Mouse (Mus musculus) CH12F3 (cell line): ENCODE data around the gene Ntrk2.
"Not testable (repeated sequence)": the region's sequence is repeated elsewhere in the genome, so short reads cannot be mapped to it uniquely, and the experiment has no call there.

Source experiments
- in situ Hi-C: fragments of 300-500 bp; cut with MboI; formaldehyde crosslinking; loops from 2 replicates; pipeline ENCODE4 v1.14.3; 2020; ENCODE audit warnings: low sequenced_read_pairs

The Ntrk2 gene

GRCm38 (mm10) chr13:59100086-59100485 is 293.7 kb downstream of the Ntrk2 start:
- in situ Hi-C loops = no loop called here

DNA sequence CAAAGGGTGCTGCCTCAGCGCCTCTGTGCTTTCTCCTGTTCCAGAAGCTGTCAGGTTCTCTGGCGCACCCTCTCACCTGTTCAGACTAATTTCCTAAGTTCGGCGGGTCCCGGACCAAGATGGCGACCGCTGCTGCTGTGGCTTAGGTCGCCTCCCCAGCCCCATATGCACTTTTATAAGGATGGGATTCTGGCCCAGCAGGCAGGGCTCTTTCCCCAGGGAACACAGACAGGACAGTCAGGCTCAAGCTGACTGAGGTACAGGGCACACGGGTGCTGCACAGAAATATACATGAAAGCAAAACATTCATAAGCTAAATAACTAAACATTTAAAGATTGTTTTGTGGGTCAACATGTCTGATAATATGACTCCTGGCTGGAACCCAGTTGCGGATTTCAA is 301.4 kb downstream of the Ntrk2 start:
- in situ Hi-C loops = not testable (repeated sequence)

DNA sequence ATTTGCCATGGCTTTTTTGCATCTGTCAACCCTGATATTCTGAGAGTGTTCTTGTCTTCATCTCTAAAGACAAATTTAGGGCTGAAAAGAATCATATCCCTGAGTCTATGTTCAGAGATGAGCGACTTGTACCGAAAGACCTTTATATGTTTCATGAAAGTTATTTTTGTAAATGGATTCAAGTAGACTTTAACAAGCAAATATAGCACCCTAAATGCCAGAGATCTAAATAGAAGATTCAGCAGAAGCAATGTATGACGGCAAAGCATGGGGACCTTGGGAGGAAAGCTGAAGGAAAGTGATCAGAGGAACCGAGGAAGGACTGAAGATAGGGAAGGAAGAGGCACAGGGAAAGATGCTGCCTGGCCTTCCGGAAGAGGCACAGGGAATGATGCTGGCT is 303.7 kb downstream of the Ntrk2 start:
- in situ Hi-C loops = no loop called here

DNA sequence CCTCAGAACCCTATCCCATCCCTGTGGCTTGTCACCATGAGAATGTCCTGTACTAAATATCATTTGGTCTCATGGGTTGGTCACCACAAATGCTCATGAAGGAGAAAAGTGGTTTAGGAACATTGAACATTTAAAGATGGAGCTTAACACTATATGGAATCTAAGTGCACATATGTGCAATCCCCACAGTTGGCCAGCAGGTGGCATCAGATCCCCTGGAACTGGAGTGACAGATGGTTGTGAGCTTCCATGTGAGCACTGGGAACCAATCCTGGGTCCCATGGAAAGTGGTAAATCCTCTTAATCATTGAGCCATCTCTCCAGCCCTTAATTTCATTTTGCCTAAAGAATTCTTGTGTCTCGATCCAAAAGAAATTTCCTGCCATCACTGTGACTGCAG is 308.3 kb downstream of the Ntrk2 start:
- in situ Hi-C loops = no loop called here

DNA sequence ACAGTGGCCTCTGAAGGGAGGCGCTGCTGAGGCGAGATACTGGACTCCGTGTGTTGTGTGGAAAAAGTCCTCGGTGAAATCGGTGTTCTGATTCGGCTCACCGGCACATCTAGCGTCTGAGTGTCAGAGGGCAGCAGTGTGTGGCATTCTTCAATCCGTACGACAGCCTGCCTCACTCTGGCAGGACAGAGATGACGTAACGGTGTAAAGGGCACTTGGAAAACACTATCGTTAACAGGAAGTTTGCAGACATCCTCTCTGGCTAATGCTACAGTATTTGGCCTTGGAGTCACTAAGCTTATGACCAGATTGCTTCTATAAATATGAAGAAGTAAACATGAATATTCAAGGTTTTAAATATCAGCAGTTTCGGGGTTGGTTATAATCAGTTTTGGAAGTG is 309.2 kb downstream of the Ntrk2 start:
- in situ Hi-C loops = no loop called here

- in situ Hi-C loops = no loop called here
Measured at GRCm38 (mm10) chr13:59117233-59117632, 310.9 kb downstream of the Ntrk2 start.

DNA sequence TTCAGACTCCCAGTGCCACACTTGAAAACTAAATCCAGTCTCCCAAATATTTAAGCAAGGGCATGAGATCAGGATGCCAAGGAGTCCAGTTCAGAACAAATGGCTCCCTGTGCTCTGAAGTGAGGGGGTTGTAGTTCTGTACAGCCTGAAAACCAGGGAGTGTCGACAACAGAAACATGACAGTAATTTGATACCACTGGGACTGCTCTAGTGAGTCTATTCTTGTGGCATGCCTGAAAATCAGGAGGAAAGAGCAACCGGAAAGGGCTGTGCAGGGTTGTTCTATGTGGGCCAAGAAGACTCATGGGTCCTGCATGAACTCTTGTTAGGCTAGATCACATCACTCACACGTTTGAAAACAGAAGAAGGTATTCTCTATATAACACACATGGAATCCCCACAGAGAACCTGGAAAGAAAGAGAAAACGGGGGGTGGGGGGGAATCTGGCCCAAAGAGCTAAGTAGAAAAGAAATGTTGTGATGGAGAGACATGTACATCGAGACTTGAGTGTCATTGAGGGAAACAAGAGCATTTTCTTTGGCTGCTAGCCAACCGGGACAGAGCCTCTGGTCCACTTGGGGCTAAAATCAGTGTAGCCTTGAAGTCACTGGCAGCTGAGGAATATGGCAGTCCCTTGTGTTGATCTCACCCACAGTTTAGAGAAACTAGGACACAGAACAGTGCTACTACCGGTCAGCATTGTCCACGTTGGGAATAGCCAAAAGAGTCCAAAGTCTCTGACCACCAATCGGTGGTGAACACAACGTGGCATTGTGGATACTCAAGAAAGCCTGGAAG is 313.4 kb downstream of the Ntrk2 start:
- in situ Hi-C loops = no loop called here

DNA sequence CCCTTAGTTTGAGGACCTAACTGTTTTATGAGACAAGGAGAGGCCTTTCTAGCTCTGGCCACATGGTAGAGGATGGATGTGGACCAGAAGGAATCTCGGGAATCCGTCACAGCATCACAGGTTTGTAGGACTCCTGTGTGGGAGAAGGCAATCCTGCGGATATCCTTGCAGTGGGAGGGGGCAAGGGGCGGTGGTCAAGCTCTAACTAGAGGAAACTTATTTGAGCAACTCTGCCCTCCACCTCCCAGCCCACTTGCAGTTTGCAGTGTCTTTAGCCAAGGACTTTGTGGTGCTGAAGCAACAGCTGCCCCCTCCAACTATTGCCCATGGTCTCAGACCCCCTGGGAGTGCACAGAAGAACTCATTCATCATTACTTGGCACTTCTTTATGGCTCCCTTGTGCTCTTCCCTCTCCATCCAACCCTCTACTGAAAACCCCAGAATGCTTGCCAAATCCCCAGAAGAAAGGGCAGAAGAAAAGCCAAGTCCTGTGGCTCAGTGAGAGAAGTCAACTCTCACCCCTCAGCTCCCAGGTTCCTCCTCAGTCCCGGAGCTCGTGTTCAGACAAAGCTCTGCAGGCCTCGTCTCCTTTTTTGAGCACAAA is 336.9 kb downstream of the Ntrk2 start:
- in situ Hi-C loops = no loop called here

GRCm38 (mm10) chr13:59144321-59144856 is 338.0 kb downstream of the Ntrk2 start:
- in situ Hi-C loops = no loop called here

- in situ Hi-C loops = no loop called here
Measured at GRCm38 (mm10) chr13:59145677-59146555, 339.5 kb downstream of the Ntrk2 start.

DNA sequence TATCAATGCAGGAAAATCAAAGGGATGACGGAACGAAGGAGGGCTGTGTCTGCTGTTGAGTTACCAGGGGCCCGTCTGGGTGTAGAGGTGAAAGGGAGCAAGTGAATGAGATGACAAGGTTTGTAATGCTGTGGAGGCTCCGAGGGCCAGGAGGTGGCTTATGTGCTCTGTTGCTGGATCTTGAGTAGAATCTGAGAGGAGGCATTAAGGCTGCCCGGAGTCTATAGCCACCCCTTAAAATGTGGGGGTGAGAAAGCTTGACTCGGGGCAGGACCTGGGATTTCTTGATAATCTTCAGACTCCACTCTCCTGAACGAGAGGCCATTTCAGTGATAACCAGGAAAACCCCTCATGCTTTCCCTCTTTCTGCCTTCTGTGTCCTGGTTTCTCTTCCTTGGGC is 340.2 kb downstream of the Ntrk2 start:
- in situ Hi-C loops = no loop called here

DNA sequence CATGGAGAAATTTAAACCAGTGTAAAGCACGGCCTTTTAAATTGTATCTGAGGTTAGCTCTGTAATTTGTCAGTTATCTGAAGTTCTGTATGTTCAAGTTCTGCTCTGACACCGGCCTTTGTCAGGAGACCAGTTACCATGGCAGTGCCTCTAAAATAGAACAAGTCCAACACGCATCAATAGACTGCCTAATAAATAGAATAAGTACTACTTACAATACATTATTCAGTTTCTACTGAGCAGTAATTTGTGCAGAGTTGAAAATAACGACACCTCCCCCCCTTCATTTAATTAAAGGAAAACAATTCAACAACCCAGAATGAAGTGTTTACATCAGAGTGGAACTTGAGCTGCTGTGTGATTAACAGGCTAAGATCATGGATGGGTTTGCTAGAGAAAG is 341.6 kb downstream of the Ntrk2 start:
- in situ Hi-C loops = no loop called here

DNA sequence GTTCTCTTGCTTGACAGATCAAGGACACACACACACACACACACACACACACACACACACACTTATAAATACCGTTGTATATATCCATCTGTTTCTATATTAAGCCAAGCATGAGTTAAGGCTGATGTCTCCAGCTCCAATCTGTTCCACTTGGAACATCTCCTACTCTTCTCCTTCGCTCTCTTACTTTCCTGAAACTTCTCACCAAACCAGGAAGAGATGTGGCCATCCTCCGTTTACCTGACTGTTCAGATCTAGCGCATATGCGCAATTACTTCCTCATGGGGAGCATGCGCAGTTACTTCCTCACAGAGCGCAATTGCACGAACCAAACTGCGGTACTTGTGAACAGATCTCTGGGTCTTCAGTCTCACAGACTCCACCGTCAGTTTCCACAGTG is 342.4 kb downstream of the Ntrk2 start:
- in situ Hi-C loops = no loop called here

DNA sequence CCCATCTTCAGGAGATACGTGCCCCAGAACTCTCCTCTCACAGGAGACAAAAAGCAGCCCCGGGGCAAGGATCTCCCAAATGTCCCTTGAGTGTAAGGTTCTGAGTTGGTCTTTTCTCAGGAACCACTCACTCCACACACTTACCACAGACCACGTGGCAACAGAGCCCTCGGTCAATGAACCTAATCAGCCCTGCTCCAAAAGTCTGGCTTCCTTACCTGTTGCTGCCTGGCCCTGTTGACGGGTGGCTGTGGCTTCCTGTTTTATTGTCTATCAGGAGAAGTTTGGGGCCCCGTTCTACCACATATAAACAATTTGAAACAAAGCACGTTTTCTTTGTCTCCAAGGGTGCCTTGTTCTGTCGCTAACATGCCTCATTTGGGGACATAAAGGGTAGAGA is 357.6 kb downstream of the Ntrk2 start:
- in situ Hi-C loops = no loop called here

DNA sequence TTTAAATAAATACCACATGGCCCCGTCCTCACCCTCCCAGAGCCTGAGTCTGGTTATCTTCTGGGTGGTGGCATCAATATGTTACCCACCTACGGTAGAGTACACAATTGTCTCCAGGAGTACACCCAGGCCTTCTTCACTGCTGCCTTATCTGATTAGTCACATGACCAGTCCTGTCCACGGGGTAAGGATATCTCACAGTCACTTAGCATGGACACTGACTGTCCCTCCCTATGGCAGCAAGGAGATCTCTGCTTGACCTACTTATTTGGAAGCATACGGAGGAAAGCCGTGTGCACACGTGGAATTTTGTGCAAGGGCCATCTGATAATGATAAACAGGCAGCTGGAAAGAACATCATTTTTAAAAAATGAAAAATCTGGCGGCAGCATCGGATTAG is 367.5 kb downstream of the Ntrk2 start:
- in situ Hi-C loops = no loop called here

DNA sequence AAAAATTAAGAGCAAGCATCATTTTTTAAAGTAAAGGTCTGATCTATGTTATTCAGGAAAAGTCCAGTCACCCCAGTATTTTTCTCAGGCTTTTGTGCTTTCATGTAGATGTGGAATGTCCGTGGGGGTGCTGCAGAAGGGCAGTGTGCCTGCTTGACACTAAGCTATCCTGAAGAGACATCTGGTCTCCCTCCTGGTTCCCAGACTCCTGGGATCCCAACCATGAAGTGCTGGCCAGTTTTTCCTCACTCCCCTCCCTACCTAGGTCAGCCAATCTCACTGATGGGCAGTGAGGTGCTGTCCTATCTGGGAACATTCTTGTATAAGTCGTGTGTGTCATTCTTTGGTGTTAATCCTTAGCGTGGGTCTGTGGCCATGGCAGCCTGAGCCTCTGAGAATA is 369.7 kb downstream of the Ntrk2 start:
- in situ Hi-C loops = no loop called here

DNA sequence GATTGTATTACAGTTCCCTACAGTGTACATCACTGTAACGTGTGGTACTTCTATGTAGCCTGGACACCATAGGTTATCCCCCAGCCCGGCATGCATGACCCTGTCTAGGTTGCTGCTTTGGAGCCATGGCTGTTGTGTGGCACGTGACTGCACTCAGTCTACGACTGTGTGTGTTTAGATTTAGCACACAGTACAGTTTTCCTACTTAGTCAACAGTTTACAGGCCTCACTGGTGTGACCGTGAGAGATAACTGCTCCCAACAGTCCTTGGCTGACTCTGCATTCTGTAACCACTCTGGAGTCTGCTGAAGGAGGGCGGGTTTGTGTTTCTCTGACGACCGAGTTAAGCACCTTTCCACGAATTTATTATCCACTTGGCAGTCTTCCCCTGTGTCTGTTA is 370.1 kb downstream of the Ntrk2 start:
- in situ Hi-C loops = no loop called here

GRCm38 (mm10) chr13:59177003-59177402 is 370.6 kb downstream of the Ntrk2 start:
- in situ Hi-C loops = no loop called here

GRCm38 (mm10) chr13:59179986-59180385 is 373.6 kb downstream of the Ntrk2 start:
- in situ Hi-C loops = no loop called here

DNA sequence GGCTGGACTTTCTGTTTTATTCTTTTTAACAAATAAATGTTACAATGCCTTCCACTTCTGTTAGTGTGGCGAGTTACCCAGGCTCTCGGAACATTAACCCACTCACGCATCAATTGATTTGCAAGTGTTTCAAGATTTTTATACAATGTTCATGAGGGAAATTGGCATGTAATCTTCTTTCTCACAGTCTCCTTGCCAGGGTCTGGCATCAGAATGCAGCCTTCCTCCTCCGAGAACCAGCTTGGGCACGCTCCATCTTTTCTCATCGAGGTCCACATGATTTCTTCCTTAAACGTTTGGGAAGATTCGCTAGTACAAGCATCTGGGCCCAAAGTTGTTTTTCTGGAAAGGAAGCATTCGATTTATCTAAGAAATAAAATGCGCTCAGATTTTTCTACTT is 374.4 kb downstream of the Ntrk2 start:
- in situ Hi-C loops = no loop called here

DNA sequence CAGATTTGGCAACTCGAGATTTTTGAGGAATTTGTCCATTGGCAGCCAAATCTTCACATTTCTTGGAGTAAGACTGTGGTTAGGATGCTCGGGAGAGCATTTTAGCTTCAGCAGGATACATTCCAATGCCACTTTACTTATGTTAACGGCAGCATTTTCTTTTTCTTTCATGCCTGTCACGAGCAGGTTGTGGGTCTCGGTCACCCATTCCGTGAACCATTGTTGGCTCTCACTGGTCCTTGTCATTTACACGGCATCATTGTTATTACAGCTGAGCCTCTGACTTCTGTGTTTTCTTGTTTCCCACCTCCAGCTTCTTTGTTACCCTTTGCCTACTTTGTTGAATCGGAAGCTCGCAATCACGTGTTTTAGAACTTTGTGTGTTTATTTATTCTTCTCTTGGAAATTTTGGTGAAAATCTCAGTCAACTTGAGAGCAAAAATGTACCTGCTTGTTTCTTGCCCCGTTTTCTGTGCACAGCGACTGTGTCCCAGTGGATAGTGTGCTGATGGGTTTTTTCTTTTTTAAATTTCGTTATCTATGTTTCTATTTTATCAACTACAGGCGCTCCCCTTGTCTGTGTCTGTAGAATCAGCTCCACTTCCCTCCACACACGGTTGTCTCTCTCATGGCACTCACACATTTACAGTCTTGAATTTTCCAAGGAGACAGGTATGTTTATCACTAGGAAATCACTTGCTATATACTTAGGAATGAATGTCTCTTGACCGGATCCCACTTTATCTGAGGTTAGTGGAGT is 375.0 kb downstream of the Ntrk2 start:
- in situ Hi-C loops = no loop called here
